Mouse (Mus musculus): ENCODE measurements around the gene Smim24. TPM values are rescaled to one million over a fixed set of nuclear protein-coding genes. Genes with fewer than 3 reads are reported as not detected.

The Smim24 gene
- polyA plus RNA-seq, 1 experiment from 2014 or later: 3.1 TPM

GRCm38 (mm10) chr10:81404720-81405119, 11.9 kb downstream of the Smim24 start:
- Histone ChIP-seq H3K4me1 (peaks cover 86% of the 10 kb centered on the region), H3K9ac (no peak overlapping the region), H3K36me3 (peaks cover 72% of the 10 kb centered on the region), H3K4me3 (no peak overlapping the region), H3K4me2 (no peak overlapping the region), H3K27me3 (peaks cover 21% of the 10 kb centered on the region), H3K27ac (0 out of 2 replicates have a peak overlapping the region, but pooled peaks have one; percentile 16), H3K9me3 (no peaks in the 10 kb centered on the region)
- 60% methylated on average over 18 of the region's 18 CpGs for WGBS
- ATAC-seq (ENCODE audit: insufficient number of reproducible peaks, insufficient read depth, low FRiP score, low TSS enrichment, low read depth): no peak

GRCm38 (mm10) chr10:81405588-81406201, 12.8 kb downstream of the Smim24 start:
- Histone ChIP-seq H3K9ac (no peak overlapping the region), H3K27me3 (peaks cover 21% of the 10 kb centered on the region), H3K27ac (no peak overlapping the region), H3K4me1 (peaks cover 87% of the 10 kb centered on the region), H3K9me3 (no peaks in the 10 kb centered on the region), H3K4me3 (no peak overlapping the region), H3K4me2 (no peak overlapping the region), H3K36me3 (peaks cover 65% of the 10 kb centered on the region)
- WGBS: 43% methylated on average over 13 of the region's 13 CpGs
- ATAC-seq (ENCODE audit: insufficient number of reproducible peaks, insufficient read depth, low FRiP score, low TSS enrichment, low read depth): no peak

DNA sequence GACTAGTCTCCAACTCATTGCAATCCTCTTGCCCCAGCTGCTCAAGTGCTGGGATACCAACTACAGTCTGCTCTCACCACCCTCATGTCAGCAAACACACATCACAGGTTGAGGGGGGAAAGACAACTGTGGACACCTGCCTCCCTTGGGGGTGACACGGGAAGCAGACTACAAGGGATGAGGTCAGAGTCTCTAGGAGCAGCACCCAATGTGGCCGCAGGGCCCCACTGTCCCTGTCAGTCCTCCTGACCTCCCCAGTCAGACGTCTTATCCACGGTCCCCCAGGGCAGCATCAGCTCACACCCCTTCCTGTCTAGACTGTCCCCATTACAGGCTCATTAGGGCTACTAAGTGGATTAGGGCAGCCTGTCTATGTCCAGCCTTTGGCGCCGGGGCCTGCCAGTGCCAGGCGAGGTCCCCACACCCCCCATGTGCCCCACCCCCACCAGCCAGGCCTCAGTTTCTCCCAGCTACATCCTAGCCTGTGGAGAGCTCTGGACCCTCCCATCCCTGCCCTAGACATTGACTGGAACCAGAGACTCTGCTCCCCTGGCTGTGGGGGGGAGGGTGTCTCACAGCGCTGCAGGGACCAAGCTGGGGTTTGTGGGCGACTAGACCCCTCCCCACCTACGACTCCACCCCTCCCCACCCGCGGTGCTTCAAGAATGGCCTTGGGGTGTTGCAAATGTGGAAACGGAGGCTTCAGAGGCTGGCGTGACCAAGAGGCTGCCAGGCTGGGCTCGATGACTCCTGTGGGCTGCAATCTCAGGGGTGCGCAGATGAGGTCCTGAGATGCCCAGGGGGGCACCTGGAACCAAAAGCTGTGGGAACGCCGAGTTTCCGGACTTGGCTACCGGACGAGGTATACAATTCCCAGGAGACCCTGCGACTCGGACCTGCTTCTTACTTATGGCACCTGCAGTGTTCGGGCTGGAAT, 13.9 kb downstream of the Smim24 start:
- no peak for ATAC-seq (ENCODE audit: insufficient number of reproducible peaks, insufficient read depth, low FRiP score, low TSS enrichment, low read depth)
- peak overlapping the region; percentile 55 for H3K9ac ChIP-seq
- H3K4me3 ChIP-seq: peak overlapping the region; percentile 17
- H3K27me3 ChIP-seq: peaks cover 21% of the 10 kb centered on the region
- peak overlapping the region; percentile 41 for H3K4me2 ChIP-seq
- 17% methylated on average over 24 of the region's 24 CpGs for WGBS
- H3K36me3 ChIP-seq: peaks cover 60% of the 10 kb centered on the region
- H3K4me1 ChIP-seq: peaks cover 87% of the 10 kb centered on the region
- H3K9me3 ChIP-seq: no peaks in the 10 kb centered on the region
- H3K27ac ChIP-seq: 0 out of 2 replicates have a peak overlapping the region, but pooled peaks have one; percentile 7

- 23% methylated on average over 31 of the region's 31 CpGs for WGBS
- ATAC-seq (ENCODE audit: insufficient number of reproducible peaks, insufficient read depth, low FRiP score, low TSS enrichment, low read depth): no peak
- peaks cover 87% of the 10 kb centered on the region for H3K4me1 ChIP-seq
- no peaks in the 10 kb centered on the region for H3K9me3 ChIP-seq
- H3K27me3 ChIP-seq: peaks cover 21% of the 10 kb centered on the region
- H3K4me3 ChIP-seq: peak overlapping the region; percentile 17
- peaks cover 67% of the 10 kb centered on the region for H3K36me3 ChIP-seq
- H3K27ac ChIP-seq: 0 out of 2 replicates have a peak overlapping the region, but pooled peaks have one; percentile 16
- peak overlapping the region; percentile 41 for H3K4me2 ChIP-seq
- H3K9ac ChIP-seq: peak overlapping the region; percentile 55
These were observed 14.9 kb downstream of the Smim24 start for GRCm38 (mm10) chr10:81407539-81408423.

DNA sequence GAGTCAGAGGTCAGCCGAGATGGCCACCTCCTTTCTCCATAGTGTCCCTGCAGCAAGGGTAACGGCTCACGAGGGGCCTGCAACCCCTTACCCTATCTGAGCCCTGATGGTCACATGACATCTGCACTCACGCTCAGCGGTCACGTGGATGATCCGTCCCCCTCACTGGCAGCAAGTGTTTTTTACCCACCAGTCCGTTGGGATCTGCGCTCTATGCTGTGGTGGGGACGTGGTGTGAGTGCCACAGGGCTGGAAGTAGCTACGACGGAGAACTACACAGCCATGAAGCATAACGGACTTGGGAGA, 15.5 kb downstream of the Smim24 start:
- 47% methylated on average over 13 of the region's 13 CpGs for WGBS
- Histone ChIP-seq H3K4me3 (no peak overlapping the region), H3K27ac (0 out of 2 replicates have a peak overlapping the region, but pooled peaks have one; percentile 16), H3K36me3 (peaks cover 71% of the 10 kb centered on the region), H3K4me2 (no peak overlapping the region), H3K9ac (no peak overlapping the region), H3K9me3 (no peaks in the 10 kb centered on the region), H3K4me1 (peaks cover 87% of the 10 kb centered on the region), H3K27me3 (peaks cover 21% of the 10 kb centered on the region)
- ATAC-seq (ENCODE audit: insufficient number of reproducible peaks, insufficient read depth, low FRiP score, low TSS enrichment, low read depth): no peak

- Histone ChIP-seq H3K36me3 (peaks cover 70% of the 10 kb centered on the region), H3K9ac (no peak overlapping the region), H3K9me3 (no peaks in the 10 kb centered on the region), H3K27me3 (peaks cover 21% of the 10 kb centered on the region), H3K4me2 (no peak overlapping the region), H3K4me3 (no peak overlapping the region), H3K27ac (peak overlapping the region; percentile 23; the same call in 1 of the 2 replicates), H3K4me1 (peaks cover 87% of the 10 kb centered on the region)
- ATAC-seq (ENCODE audit: insufficient number of reproducible peaks, insufficient read depth, low FRiP score, low TSS enrichment, low read depth): no peak
- WGBS: 19% methylated on average over 9 of the region's 9 CpGs
These were observed 16.0 kb downstream of the Smim24 start for GRCm38 (mm10) chr10:81408871-81409291.

GRCm38 (mm10) chr10:81409330-81409729, 16.5 kb downstream of the Smim24 start:
- H3K9ac ChIP-seq: no peak overlapping the region
- H3K27me3 ChIP-seq: peaks cover 21% of the 10 kb centered on the region
- no peak overlapping the region for H3K4me2 ChIP-seq
- ATAC-seq (ENCODE audit: insufficient number of reproducible peaks, insufficient read depth, low FRiP score, low TSS enrichment, low read depth): no peak
- H3K9me3 ChIP-seq: no peaks in the 10 kb centered on the region
- peaks cover 87% of the 10 kb centered on the region for H3K4me1 ChIP-seq
- H3K36me3 ChIP-seq: peaks cover 66% of the 10 kb centered on the region
- peak overlapping the region; percentile 23; the same call in 1 of the 2 replicates for H3K27ac ChIP-seq
- no peak overlapping the region for H3K4me3 ChIP-seq
- WGBS: 11% methylated on average over 8 of the region's 8 CpGs

GRCm38 (mm10) chr10:81410350-81410749, 17.5 kb downstream of the Smim24 start:
- Histone ChIP-seq H3K27ac (0 out of 2 replicates have a peak overlapping the region, but pooled peaks have one; percentile 66), H3K4me2 (no peak overlapping the region), H3K36me3 (peaks cover 60% of the 10 kb centered on the region), H3K9ac (no peak overlapping the region), H3K4me3 (no peak overlapping the region), H3K9me3 (no peaks in the 10 kb centered on the region), H3K4me1 (peaks cover 93% of the 10 kb centered on the region), H3K27me3 (peaks cover 21% of the 10 kb centered on the region)
- ATAC-seq (ENCODE audit: insufficient number of reproducible peaks, insufficient read depth, low FRiP score, low TSS enrichment, low read depth): no peak
- 65% methylated on average over 4 of the region's 4 CpGs for WGBS

DNA sequence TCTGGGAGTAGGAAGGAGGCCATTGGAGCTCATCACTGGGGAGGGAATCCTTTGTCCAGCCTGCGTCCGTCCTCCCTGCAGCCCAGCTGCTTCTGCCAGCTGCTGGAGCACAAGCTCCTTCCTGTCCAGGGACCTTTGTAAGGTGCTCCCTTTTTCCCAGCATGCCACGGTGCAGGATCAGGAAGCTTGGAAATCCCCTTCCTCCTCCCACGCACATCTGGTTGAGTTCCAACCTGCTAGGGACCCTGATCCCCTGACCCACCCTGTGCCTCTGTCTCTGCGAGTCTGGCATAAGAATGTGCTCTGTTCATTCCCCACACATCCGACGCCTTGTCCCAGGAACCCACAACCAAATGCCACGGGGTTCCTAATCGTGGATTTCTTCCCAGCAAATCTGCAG, 18.1 kb downstream of the Smim24 start:
- no peak overlapping the region for H3K4me3 ChIP-seq
- H3K9me3 ChIP-seq: no peaks in the 10 kb centered on the region
- H3K27me3 ChIP-seq: peaks cover 21% of the 10 kb centered on the region
- no peak overlapping the region for H3K4me2 ChIP-seq
- H3K9ac ChIP-seq: no peak overlapping the region
- no peak for ATAC-seq (ENCODE audit: insufficient number of reproducible peaks, insufficient read depth, low FRiP score, low TSS enrichment, low read depth)
- H3K27ac ChIP-seq: peak overlapping the region; percentile 66
- peaks cover 98% of the 10 kb centered on the region for H3K4me1 ChIP-seq
- WGBS: 75% methylated on average over 9 of the region's 9 CpGs
- peaks cover 59% of the 10 kb centered on the region for H3K36me3 ChIP-seq

DNA sequence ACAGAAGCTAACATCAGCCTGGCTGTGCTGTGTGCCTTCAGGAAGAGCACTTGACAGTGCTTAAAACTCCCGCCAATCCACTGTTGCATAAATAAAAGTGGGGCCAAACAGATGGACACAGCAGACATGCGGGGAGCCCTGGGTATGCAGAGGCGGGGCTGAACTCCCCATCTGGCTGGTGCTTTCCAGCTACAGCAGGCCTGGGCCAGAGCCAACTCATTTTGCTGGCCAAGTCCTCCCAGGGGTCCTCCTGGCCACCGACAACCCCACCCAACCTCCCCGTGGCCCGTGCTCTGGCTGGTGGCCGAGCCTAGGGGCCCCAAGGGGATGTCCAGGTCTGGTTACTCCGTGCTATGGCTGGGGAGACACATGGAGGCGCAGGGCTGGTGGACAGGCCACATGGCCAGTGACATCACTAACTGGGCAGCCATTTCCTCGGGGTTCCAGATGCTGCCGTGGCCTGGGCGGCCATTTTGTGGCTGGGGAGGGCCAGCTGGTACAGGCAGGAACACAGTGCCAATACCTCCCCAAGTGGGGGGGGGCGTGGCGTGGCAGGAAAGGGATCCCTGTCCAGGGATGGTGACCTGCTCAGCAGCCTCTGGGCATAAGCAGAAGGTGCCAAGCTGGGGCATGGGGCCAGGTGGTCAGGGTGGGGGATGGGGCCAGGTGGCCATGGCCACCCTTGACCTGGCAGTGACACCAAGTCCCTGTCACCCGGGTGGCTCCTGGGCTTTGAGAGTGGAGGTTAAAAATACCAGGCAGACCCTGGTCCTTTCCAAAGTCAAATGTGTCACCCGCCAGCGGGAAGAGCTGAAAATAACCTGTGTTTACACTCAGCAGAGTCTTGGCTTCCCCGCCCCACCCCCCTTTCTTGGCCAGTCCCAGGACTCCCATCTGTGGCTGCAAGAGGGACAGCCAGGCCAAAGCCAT, 18.9 kb downstream of the Smim24 start:
- H3K9ac ChIP-seq: peak overlapping the region; percentile 41; the same call in 1 of the 2 replicates

More for the DNA sequence above, 18.9 kb downstream of the Smim24 start:
- 72% methylated on average over 18 of the region's 18 CpGs for WGBS
- no peak for ATAC-seq (ENCODE audit: insufficient number of reproducible peaks, insufficient read depth, low FRiP score, low TSS enrichment, low read depth)
- H3K27me3 ChIP-seq: peaks cover 18% of the 10 kb centered on the region
- peak overlapping the region; percentile 66 for H3K27ac ChIP-seq
- peaks cover 98% of the 10 kb centered on the region for H3K4me1 ChIP-seq
- no peak overlapping the region; the same call in 1 of the 2 replicates for H3K4me2 ChIP-seq
- H3K9me3 ChIP-seq: no peaks in the 10 kb centered on the region
- H3K4me3 ChIP-seq: no peak overlapping the region
- peaks cover 52% of the 10 kb centered on the region for H3K36me3 ChIP-seq
